Mouse (Mus musculus): ENCODE results near the gene Ptprd.
A peak's percentile ranks its signal among the peaks of the same experiment; 100 is the strongest.

Ptprd gene

GRCm38 (mm10) chr4:76290484-76290818 lies 1921.3 kb downstream of the Ptprd start:
- DNase-seq, result no peak

GRCm38 (mm10) chr4:76289612-76290483 lies 1921.9 kb downstream of the Ptprd start:
- no peak for DNase-seq

- no peak for DNase-seq
Measured at GRCm38 (mm10) chr4:76286016-76286415, 1925.7 kb downstream of the Ptprd start.

GRCm38 (mm10) chr4:76282886-76283285 lies 1928.9 kb downstream of the Ptprd start:
- DNase-seq, result no peak

GRCm38 (mm10) chr4:76262727-76263126 lies 1949.0 kb downstream of the Ptprd start:
- no peak for DNase-seq

- DNase-seq, result peak; percentile 71 to 81
Measured at GRCm38 (mm10) chr4:76260686-76261085, 1951.1 kb downstream of the Ptprd start.

GRCm38 (mm10) chr4:76260286-76260685 lies 1951.5 kb downstream of the Ptprd start:
- DNase-seq, result no peak

- peak; percentile 42 to 44 for DNase-seq
Measured at GRCm38 (mm10) chr4:76259636-76260035, 1952.1 kb downstream of the Ptprd start.

GRCm38 (mm10) chr4:76244371-76244770 lies 1967.4 kb downstream of the Ptprd start:
- no peak for DNase-seq

GRCm38 (mm10) chr4:76241542-76241941 lies 1970.2 kb downstream of the Ptprd start:
- DNase-seq, result no peak

GRCm38 (mm10) chr4:76241140-76241539 lies 1970.6 kb downstream of the Ptprd start:
- DNase-seq, result no peak

GRCm38 (mm10) chr4:76239063-76239462 lies 1972.7 kb downstream of the Ptprd start:
- no peak for DNase-seq

- DNase-seq, result no peak
Measured at GRCm38 (mm10) chr4:76238577-76238976, 1973.2 kb downstream of the Ptprd start.

- DNase-seq, result peak; percentile 44 to 49
Measured at GRCm38 (mm10) chr4:76237827-76238226, 1973.9 kb downstream of the Ptprd start.

GRCm38 (mm10) chr4:76223720-76224119 lies 1988.0 kb downstream of the Ptprd start:
- DNase-seq, result no peak

- no peak for DNase-seq
Measured at GRCm38 (mm10) chr4:76222520-76222919, 1989.2 kb downstream of the Ptprd start.

- no peak for DNase-seq
Measured at GRCm38 (mm10) chr4:76218065-76218464, 1993.7 kb downstream of the Ptprd start.

GRCm38 (mm10) chr4:76215141-76215540 lies 1996.6 kb downstream of the Ptprd start:
- DNase-seq, result no peak

- DNase-seq, result peak; percentile 47 to 65
Measured at GRCm38 (mm10) chr4:76199321-76199720, 2012.4 kb downstream of the Ptprd start.

GRCm38 (mm10) chr4:76194762-76195161 lies 2017.0 kb downstream of the Ptprd start:
- no peak for DNase-seq

- DNase-seq, result peak; percentile 68 to 73
Measured at GRCm38 (mm10) chr4:76193496-76193895, 2018.3 kb downstream of the Ptprd start.

- DNase-seq, result no peak
Measured at GRCm38 (mm10) chr4:76192031-76192430, 2019.7 kb downstream of the Ptprd start.

- DNase-seq, result no peak
Measured at GRCm38 (mm10) chr4:76190788-76191187, 2021.0 kb downstream of the Ptprd start.

GRCm38 (mm10) chr4:76183095-76183494 lies 2028.7 kb downstream of the Ptprd start:
- DNase-seq, result peak; percentile 28 to 37

- DNase-seq, result no peak
Measured at GRCm38 (mm10) chr4:76179497-76179896, 2032.3 kb downstream of the Ptprd start.
